Mouse (Mus musculus) intestine, postnatal 0 days (tissue): Measurements from ENCODE around the gene Ppp2r3a. TPM values are rescaled to one million over a fixed set of nuclear protein-coding genes. Genes with fewer than 3 reads are reported as not detected.
A peak's percentile ranks its signal among the peaks of the same experiment; 100 is the strongest.

ENCODE experiments used
- ATAC-seq: fragments of 200-750 bp; cut with Nextera tagmentation; 2 replicates; pipeline ENCODE4 v1.8.0; 2017; ENCODE audit warnings: mild to moderate bottlenecking, moderate TSS enrichment, moderate library complexity
- H3K27ac ChIP-seq: fragments of 300-500 bp; sonication (generic); 2 replicates; pipeline ENCODE4 v1.5.1; 2014; ENCODE audit warnings: mild to moderate bottlenecking, low read depth, low read length, moderate library complexity
- H3K27me3 ChIP-seq: fragments of 300-500 bp; sonication (generic); replicated peaks from 2 replicates; pipeline ENCODE4 v1.6.1; 2014; ENCODE audit warnings: low read length, mixed read lengths; ENCODE audit not compliant: control insufficient read depth, insufficient read depth
- H3K36me3 ChIP-seq: fragments of 300-500 bp; sonication (generic); 2 replicates; pipeline ENCODE4 v1.6.1; 2014; ENCODE audit warnings: mild to moderate bottlenecking, moderate library complexity; ENCODE audit not compliant: control insufficient read depth, insufficient read depth
- H3K4me1 ChIP-seq: fragments of 300-500 bp; sonication (generic); replicated peaks from 2 replicates; pipeline ENCODE4 v1.6.1; 2014; ENCODE audit warnings: antibody characterized with exemption, low read length, mixed read lengths; ENCODE audit not compliant: control insufficient read depth, insufficient read depth
- H3K4me2 ChIP-seq: fragments of 300-500 bp; sonication (generic); replicated peaks from 2 replicates; pipeline ENCODE4 v1.6.1; 2014; ENCODE audit warnings: low read depth, mild to moderate bottlenecking, moderate library complexity
- H3K4me3 ChIP-seq: fragments of 300-500 bp; sonication (generic); 2 replicates; pipeline ENCODE4 v1.5.1; 2014; ENCODE audit warnings: low read depth, low read length
- H3K9ac ChIP-seq: fragments of 300-500 bp; sonication (generic); 2 replicates; pipeline ENCODE4 v1.6.1; 2014; ENCODE audit warnings: mild to moderate bottlenecking, low read depth, low read length
- H3K9me3 ChIP-seq: fragments of 300-500 bp; sonication (generic); 2 replicates; pipeline ENCODE4 v1.6.1; 2016; ENCODE audit warnings: mixed run types; ENCODE audit not compliant: control insufficient read depth
- CTCF ChIP-seq: sonication (generic); IDR thresholded peaks from 2 replicates; pipeline ENCODE4 v1.5.1; 2016; ENCODE audit warnings: low read depth, mild to moderate bottlenecking, control low read depth, antibody characterized with exemption, moderate library complexity
- WGBS: fragments of 180-500 bp; shearing (Covaris S2); extraction: QIAGEN DNeasy Blood & Tissue Kit; methylation state at CpG from one replicate; pipeline ENCODE4 v1.1.7; 2014; 5-methylcytosine and 5-hydroxymethylcytosine counted together
- polyA plus RNA-seq: library from polyadenylated mRNA; unstranded; fragments of >200 nt; fragmentation: Nextera tagmentation; extraction: Ambion mirVana; gene quantifications from 2 replicates; pipeline ENCODE4 v1.2.1, GENCODE M21; 2015

Gene Ppp2r3a
- polyA plus RNA-seq: 4.5 and 5.0 TPM in 2 replicates

DNA sequence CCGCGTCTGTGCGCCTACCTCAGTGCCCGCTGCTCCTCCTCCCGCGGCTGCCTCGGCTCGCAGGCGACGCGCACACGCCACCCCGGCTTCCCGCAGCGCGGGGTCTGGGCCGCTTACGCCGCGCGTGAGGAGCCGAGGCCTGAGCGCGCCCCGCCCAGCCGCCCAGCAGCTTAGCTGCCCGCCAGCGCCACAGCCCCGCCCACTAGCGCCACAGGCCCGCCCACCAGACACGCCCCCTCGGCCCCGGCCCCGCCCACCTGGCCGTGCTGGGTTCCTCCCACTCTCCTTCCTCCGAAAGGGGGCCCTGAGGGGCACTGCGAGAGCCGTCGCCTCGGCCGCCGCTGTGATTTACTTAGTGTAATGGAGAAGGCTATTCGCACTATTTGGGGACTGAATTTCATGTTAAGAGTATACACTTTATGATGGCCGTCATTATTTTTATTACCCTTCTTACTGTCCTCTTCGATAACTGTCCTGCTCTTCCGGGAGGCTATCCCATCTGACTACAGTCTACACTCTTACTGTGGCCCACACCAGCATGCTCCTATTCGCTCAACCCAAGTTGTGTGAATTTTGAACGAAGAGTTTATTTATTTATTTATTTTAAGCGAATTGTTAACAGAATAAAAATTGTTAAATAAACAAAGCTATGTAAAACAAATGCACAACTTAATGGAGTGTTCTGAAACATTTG is at the start of gene Ppp2r3a:
Gene Ppp2r3a (minus strand): TSS at position 152 of the 694 bp plus-strand sequence.
- ATAC-seq: peak; percentile 97
- Histone ChIP-seq H3K4me1 (no peaks in the 10 kb centered on the region), H3K4me3 (peak within 1 kb of the TSS; percentile 77), H3K27me3 (no peaks in the 10 kb centered on the region), H3K27ac (peak within 1 kb of the TSS; percentile 98), H3K4me2 (peak within 1 kb of the TSS; percentile 85), H3K9ac (peak within 1 kb of the TSS; percentile 87), H3K9me3 (no peaks in the 10 kb centered on the region), H3K36me3 (no peaks in the 10 kb centered on the region)
- TF ChIP-seq CTCF: peak; percentile 54
- under 1% methylated on average over 43 of the region's 50 CpGs for WGBS

DNA sequence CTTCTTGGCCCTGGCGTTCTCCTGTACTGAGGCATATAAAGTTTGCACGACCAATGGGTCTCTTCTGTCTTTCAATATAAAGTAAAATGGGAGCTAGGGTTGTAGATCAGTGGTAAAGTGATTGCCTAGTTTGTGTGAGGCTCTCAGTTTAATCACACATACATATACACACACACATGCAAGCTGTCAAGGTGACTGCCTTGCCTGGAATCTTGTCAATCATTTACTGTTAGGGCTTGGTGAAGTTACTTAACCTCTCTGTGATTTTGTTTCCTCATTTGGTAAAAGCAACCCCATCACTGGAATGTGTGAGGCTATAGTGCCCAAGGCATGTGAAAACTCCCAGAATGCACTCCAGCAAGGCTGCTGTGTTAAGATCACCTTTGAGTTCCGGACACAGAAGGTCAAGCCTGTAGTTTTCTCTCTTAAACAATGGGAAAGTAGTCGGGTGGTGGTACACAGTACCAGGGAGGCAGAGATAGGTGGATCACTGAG is 48.9 kb upstream of the Ppp2r3a start:
- 87% methylated on average over 4 of the region's 4 CpGs for WGBS
- H3K36me3 ChIP-seq: no peaks in the 10 kb centered on the region
- no peak overlapping the region for H3K27ac ChIP-seq
- H3K4me3 ChIP-seq: no peak overlapping the region
- ATAC-seq: no peak
- no peaks in the 10 kb centered on the region for H3K4me1 ChIP-seq
- no peaks in the 10 kb centered on the region for H3K27me3 ChIP-seq
- no peak overlapping the region for H3K4me2 ChIP-seq
- H3K9me3 ChIP-seq: no peaks in the 10 kb centered on the region
- no peak for TF ChIP-seq CTCF
- no peak overlapping the region for H3K9ac ChIP-seq

DNA sequence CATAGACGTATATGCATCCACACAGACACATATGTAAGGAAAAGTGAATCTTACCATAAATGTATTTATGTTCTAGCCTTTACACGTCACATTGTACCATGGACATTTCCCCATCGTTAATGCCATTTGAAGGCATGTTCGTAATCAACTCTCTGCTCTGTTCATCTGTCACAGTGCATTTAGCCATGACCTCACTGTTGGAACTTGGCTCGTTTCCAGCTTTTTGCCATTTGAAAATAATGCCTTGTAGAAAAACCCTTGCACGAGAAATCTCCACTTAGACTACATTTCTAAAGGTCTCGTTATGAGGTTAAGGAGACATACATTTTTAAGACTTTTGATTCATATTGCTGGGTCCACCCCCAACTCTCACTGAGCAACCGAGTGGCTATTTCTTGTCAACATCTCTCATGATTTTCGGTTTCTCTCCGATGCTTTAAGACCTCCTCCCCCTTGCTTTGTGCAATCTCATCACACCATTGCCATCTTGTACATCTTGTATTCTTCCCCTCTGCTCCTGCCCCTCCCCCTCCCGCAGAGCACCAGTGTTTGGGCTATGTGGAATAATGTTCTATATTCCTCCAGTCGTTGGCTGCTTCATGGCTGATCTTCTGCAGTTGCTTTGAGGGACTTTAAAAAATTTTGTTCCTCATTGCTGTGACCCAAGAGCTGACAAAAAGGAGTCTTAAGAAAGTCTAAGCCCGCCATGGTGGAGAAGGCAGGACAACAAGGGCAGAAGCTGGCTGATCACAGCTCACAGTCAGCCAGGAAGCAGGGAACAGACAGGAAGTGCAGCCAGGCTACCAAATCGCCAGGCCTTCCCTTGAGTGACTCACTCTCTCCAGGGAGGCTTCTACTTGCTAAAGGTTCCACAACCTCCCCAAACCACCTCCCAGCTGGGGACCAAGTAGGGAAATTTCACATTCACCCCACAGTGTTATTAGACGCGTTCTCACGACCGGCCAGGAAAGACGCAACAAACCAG is 40.4 kb upstream of the Ppp2r3a start:
- no peak for ATAC-seq
- 80% methylated on average over 19 of the region's 19 CpGs for WGBS
- Histone ChIP-seq H3K4me3 (no peak overlapping the region), H3K27ac (no peak overlapping the region), H3K9ac (no peak overlapping the region), H3K9me3 (no peaks in the 10 kb centered on the region), H3K4me2 (no peak overlapping the region), H3K27me3 (no peaks in the 10 kb centered on the region), H3K36me3 (no peaks in the 10 kb centered on the region), H3K4me1 (no peaks in the 10 kb centered on the region)
- no peak for TF ChIP-seq CTCF

DNA sequence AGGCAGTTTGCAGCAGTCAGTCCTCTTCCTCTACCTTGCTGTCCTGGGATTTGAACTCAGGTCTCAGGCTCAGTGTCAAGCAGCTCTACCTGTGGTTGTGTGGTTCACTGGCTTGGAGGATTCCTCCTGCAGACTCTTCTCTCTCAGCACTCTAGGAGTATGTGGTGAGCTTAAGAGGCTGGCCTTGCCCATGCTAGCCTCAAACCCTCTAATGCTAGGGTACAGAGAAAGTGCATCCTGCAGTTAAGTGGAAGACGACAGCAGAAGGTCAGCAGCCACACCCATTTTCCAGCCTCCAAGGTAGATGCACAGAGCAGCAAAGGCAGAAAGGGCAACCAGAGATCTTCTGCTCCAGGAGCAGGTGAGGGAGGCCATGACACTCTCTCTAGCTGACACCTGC is 39.3 kb upstream of the Ppp2r3a start:
- no peak for TF ChIP-seq CTCF
- no peak overlapping the region for H3K9ac ChIP-seq
- H3K36me3 ChIP-seq: no peaks in the 10 kb centered on the region
- H3K27me3 ChIP-seq: no peaks in the 10 kb centered on the region
- no peaks in the 10 kb centered on the region for H3K9me3 ChIP-seq
- H3K27ac ChIP-seq: no peak overlapping the region
- WGBS: 57% methylated on average over 1 of the region's 1 CpGs
- H3K4me3 ChIP-seq: no peak overlapping the region
- ATAC-seq: no peak
- H3K4me1 ChIP-seq: no peaks in the 10 kb centered on the region
- no peak overlapping the region for H3K4me2 ChIP-seq

DNA sequence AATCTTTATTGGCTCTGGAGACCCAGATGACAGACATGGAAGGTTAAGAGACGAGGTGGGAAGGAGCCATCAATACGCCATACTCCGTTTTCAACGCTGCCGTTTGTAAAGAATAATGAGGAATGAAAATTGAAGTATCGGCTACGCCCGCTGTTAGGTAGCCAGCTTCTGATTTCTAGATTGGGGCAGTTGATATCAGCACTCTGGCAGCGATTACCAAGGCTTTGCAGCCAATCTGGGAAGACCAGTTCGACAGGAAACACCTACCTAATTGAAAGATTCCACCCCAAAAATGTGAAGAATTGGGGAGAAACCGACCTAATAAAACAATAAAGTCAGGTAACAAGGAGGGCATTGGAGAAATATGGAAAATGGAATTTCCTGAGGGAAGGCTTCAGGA is 38.2 kb upstream of the Ppp2r3a start:
- Histone ChIP-seq H3K27me3 (no peaks in the 10 kb centered on the region), H3K36me3 (no peaks in the 10 kb centered on the region), H3K4me2 (peak overlapping the region; percentile 46), H3K27ac (no peak overlapping the region), H3K9me3 (no peaks in the 10 kb centered on the region), H3K4me3 (no peak overlapping the region), H3K9ac (no peak overlapping the region), H3K4me1 (no peaks in the 10 kb centered on the region)
- 48% methylated on average over 11 of the region's 11 CpGs for WGBS
- TF ChIP-seq CTCF: no peak
- ATAC-seq: no peak
